Mouse (Mus musculus) MEL (cell line): ENCODE measurements around the gene Naa15. TPM values are rescaled to one million over a fixed set of nuclear protein-coding genes. Genes with fewer than 3 reads are reported as not detected.

Experiments used
- DNase-seq: peaks from one replicate; pipeline ENCODE4 v3.0.0; 2011; ENCODE audit warnings: low read depth, low spot score
- H3K27ac ChIP-seq: 2 replicates; pipeline ENCODE4 v1.5.1; 2012; ENCODE audit warnings: low read depth, mild to moderate bottlenecking, control low read depth, low read length, moderate library complexity; ENCODE audit not compliant: control insufficient read depth
- H3K27me3 ChIP-seq, 2 experiments: fragments of 150-350 bp in 1 of 2; sonication (generic) in 1 of 2; 2 replicates each; pipeline ENCODE4 v1.6.1; 2012; ENCODE audit warnings: low read length in 2 of 2, mild to moderate bottlenecking in 2 of 2, improper control_type of control experiment in 1 of 2, moderate library complexity in 1 of 2; ENCODE audit not compliant: insufficient read depth in 2 of 2, control insufficient read depth in 1 of 2
- H3K36me3 ChIP-seq, 2 experiments: 2 replicates each; pipeline ENCODE4 v1.6.1; 2012 to 2014; ENCODE audit warnings: low read length in 2 of 2, improper control_type of control experiment in 1 of 2, inconsistent platforms in 1 of 2, mild to moderate bottlenecking in 1 of 2; ENCODE audit not compliant: insufficient read depth in 2 of 2, control insufficient read depth in 1 of 2
- H3K4me1 ChIP-seq, 2 experiments: fragments of 150-350 bp in 1 of 2; sonication (generic) in 1 of 2; 2 replicates each; pipeline ENCODE4 v1.6.1; 2012; ENCODE audit warnings: low read length in 2 of 2, improper control_type of control experiment in 1 of 2, mild to moderate bottlenecking in 1 of 2; ENCODE audit not compliant: insufficient read depth in 2 of 2, control insufficient read depth in 1 of 2
- H3K4me3 ChIP-seq, 2 experiments: fragments of 150-350 bp in 1 of 2; sonication (generic) in 1 of 2; 2 replicates each; pipeline ENCODE4 v1.5.1; 2012; ENCODE audit warnings: low read depth in 2 of 2, low read length in 2 of 2, mild to moderate bottlenecking in 2 of 2, moderate library complexity in 2 of 2, control low read depth in 1 of 2, improper control_type of control experiment in 1 of 2; ENCODE audit not compliant: control insufficient read depth in 1 of 2, insufficient read depth in 1 of 2
- H3K79me2 ChIP-seq: 2 replicates; pipeline ENCODE4 v1.6.1; 2012; ENCODE audit warnings: mild to moderate bottlenecking, low read length, moderate library complexity; ENCODE audit not compliant: control insufficient read depth, poor library complexity, insufficient read depth
- H3K9ac ChIP-seq: 2 replicates; pipeline ENCODE4 v1.6.1; 2012; ENCODE audit warnings: low read depth, mild to moderate bottlenecking, control low read depth, low read length, moderate library complexity; ENCODE audit not compliant: control insufficient read depth, poor library complexity, severe bottlenecking
- H3K9me3 ChIP-seq: fragments of 150-350 bp; sonication (generic); replicated peaks from 2 replicates; pipeline ENCODE4 v1.6.1; 2012; ENCODE audit warnings: mild to moderate bottlenecking, low read length, improper control_type of control experiment, moderate library complexity; ENCODE audit not compliant: insufficient read depth
- EP300 ChIP-seq, 2 experiments: IDR thresholded peaks; 2 replicates each; pipeline ENCODE4 v1.6.1; 2011; ENCODE audit warnings: improper control_type of control experiment in 2 of 2, low read length in 2 of 2, low read depth in 1 of 2, mild to moderate bottlenecking in 1 of 2
- ETS1 ChIP-seq: IDR thresholded peaks from 2 replicates; pipeline ENCODE4 v1.6.1; 2012; ENCODE audit warnings: low read depth, mild to moderate bottlenecking, inconsistent platforms, low read length, improper control_type of control experiment, moderate library complexity
- HCFC1 ChIP-seq: IDR thresholded peaks from 2 replicates; pipeline ENCODE4 v1.6.1; 2012; ENCODE audit warnings: low read depth, mild to moderate bottlenecking, inconsistent platforms, low read length, improper control_type of control experiment, moderate library complexity
- JUND ChIP-seq: IDR thresholded peaks from 2 replicates; pipeline ENCODE4 v1.6.1; 2011; ENCODE audit warnings: low read depth, mild to moderate bottlenecking, improper control_type of control experiment, low read length
- MAX ChIP-seq: IDR thresholded peaks from 2 replicates; pipeline ENCODE4 v1.6.1; 2011; ENCODE audit warnings: low read length, improper control_type of control experiment
- MYB ChIP-seq: IDR thresholded peaks from 2 replicates; pipeline ENCODE4 v1.6.1; 2011; ENCODE audit warnings: mild to moderate bottlenecking, low read depth, low read length, improper control_type of control experiment
- MYC ChIP-seq: IDR thresholded peaks from 2 replicates; pipeline ENCODE4 v1.6.1; 2011; ENCODE audit warnings: low read depth, mild to moderate bottlenecking, low read length, improper control_type of control experiment, moderate library complexity
- POLR2A ChIP-seq, 2 experiments: IDR thresholded peaks; 2 replicates each; pipeline ENCODE4 v1.6.1; 2011 to 2012; ENCODE audit warnings: low read length in 2 of 2, mild to moderate bottlenecking in 2 of 2, control low read depth in 1 of 2, improper control_type of control experiment in 1 of 2, low read depth in 1 of 2, moderate library complexity in 1 of 2; ENCODE audit not compliant: control insufficient read depth in 1 of 2, insufficient read depth in 1 of 2, poor library complexity in 1 of 2
- POLR2AphosphoS5 ChIP-seq: IDR thresholded peaks from 2 replicates; pipeline ENCODE4 v1.6.1; 2012; ENCODE audit warnings: low read depth, borderline replicate concordance, mild to moderate bottlenecking, inconsistent platforms, low read length, moderate library complexity, mixed read lengths
- RAD21 ChIP-seq: IDR thresholded peaks from 2 replicates; pipeline ENCODE4 v1.6.1; 2011; ENCODE audit warnings: mild to moderate bottlenecking, low read depth, low read length, improper control_type of control experiment
- RCOR1 ChIP-seq: IDR thresholded peaks from 2 replicates; pipeline ENCODE4 v1.6.1; 2012; ENCODE audit warnings: low read depth, mild to moderate bottlenecking, inconsistent platforms, low read length, improper control_type of control experiment
- SIN3A ChIP-seq: IDR thresholded peaks from 2 replicates; pipeline ENCODE4 v1.6.1; 2012; ENCODE audit warnings: low read length, improper control_type of control experiment, inconsistent platforms
- TAL1 ChIP-seq: IDR thresholded peaks from 2 replicates; pipeline ENCODE4 v1.6.1; 2012; ENCODE audit warnings: mild to moderate bottlenecking, inconsistent platforms, low read length, moderate library complexity, mixed read lengths
- TCF12 ChIP-seq: IDR thresholded peaks from 2 replicates; pipeline ENCODE4 v1.6.1; 2014; ENCODE audit warnings: low read depth, mild to moderate bottlenecking, inconsistent platforms, low read length, improper control_type of control experiment, moderate library complexity
- USF1 ChIP-seq: IDR thresholded peaks from 2 replicates; pipeline ENCODE4 v1.6.1; 2014; ENCODE audit warnings: low read depth, mild to moderate bottlenecking, inconsistent platforms, low read length, improper control_type of control experiment, moderate library complexity
- USF2 ChIP-seq, 2 experiments: IDR thresholded peaks; 2 replicates each; pipeline ENCODE4 v1.6.1; 2011 to 2012; ENCODE audit warnings: improper control_type of control experiment in 2 of 2, low read length in 2 of 2, borderline replicate concordance in 1 of 2, inconsistent platforms in 1 of 2, low read depth in 1 of 2, mild to moderate bottlenecking in 1 of 2; ENCODE audit not compliant: insufficient read depth in 1 of 2
- ZNF384 ChIP-seq: IDR thresholded peaks from 2 replicates; pipeline ENCODE4 v1.6.1; 2012; ENCODE audit warnings: low read depth, mild to moderate bottlenecking, inconsistent platforms, low read length, improper control_type of control experiment
- polyA plus RNA-seq, 2 experiments: library from polyadenylated mRNA; stranded (reverse) in 1 of 2; unstranded in 1 of 2; fragments of >175 nt in 1 of 2; fragments of >200 nt in 1 of 2; gene quantifications; 2 replicates each; pipeline versions ENCODE4 v1.2.1 to v1.2.4; 2012; ENCODE audit warnings: low replicate concordance in 2 of 2, low read depth in 1 of 2; ENCODE audit not compliant: insufficient read length in 2 of 2, insufficient read depth in 1 of 2, missing spikeins in 1 of 2
- total RNA-seq: library from RNA; depleted of rRNA; stranded (reverse); fragments of 300-350 nt; gene quantifications from 2 replicates; pipeline ENCODE4 v1.2.3, GENCODE M21; 2012

The Naa15 gene
- total and polyA plus RNA-seq, 3 experiments, result 36.6 to 558 (median 61.6) TPM

- Histone ChIP-seq H3K27ac (no peak overlapping the region), H3K79me2 (peaks cover 4% of the 10 kb centered on the region), H3K9me3 (no peaks in the 10 kb centered on the region), H3K36me3 (peaks cover 0 to 7% of the 10 kb centered on the region in 2 experiments; a peak in 2 of 4 replicates), H3K9ac (no peak overlapping the region), H3K4me1 (peaks cover 0 to 3% of the 10 kb centered on the region in 2 experiments; a peak in 1 of 4 replicates), H3K4me3 (no peak overlapping the region), H3K27me3 (no peaks in the 10 kb centered on the region)
- DNase-seq, result no peak
- TF ChIP-seq MAX, result no peak
- no peak for TF ChIP-seq MYB
- no peak for TF ChIP-seq ETS1
- no peak for TF ChIP-seq HCFC1
Observed at GRCm38 (mm10) chr3:51481881-51482280, 66.9 kb downstream of the Naa15 start.

DNA sequence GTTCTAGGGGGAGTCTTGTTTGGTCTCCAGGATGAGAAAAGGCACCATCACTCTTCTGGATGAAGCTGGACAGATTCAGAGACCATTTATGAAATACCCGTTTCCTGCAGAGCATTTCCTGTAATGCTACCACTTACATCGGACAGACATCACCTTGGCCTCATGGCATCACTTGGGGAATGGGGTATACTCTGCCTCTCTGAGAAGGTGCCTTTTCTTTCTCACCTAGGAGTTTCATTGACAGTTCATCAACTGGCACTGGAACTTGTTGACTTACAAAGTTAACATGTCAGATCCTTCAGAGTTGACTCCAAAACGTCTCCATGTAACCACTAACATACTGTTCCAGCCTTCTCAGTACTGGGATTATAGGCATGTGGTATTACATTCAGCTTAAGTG lies 67.8 kb downstream of the Naa15 start:
- no peaks in the 10 kb centered on the region for H3K9me3 ChIP-seq
- H3K27ac ChIP-seq, result no peak overlapping the region
- peak overlapping the region; percentile 86; the same call in 1 of the 2 replicates for H3K9ac ChIP-seq
- peaks cover 0 to 7% of the 10 kb centered on the region in 2 experiments; a peak in 2 of 4 replicates for H3K36me3 ChIP-seq
- peaks cover 6% of the 10 kb centered on the region for H3K79me2 ChIP-seq
- peak overlapping the region in 1 of 2 experiments; percentile 71; a peak in 1 of 4 replicates for H3K4me3 ChIP-seq
- peaks cover 0 to 3% of the 10 kb centered on the region in 2 experiments; a peak in 1 of 4 replicates for H3K4me1 ChIP-seq
- no peaks in the 10 kb centered on the region for H3K27me3 ChIP-seq
- TF ChIP-seq MYC (no peak), RCOR1 (no peak), EP300 (IDR thresholded peaks at IDR 0.05; ENCODE audit: low read depth in 1 of 2, low read length in 2 of 2) (no peak), RAD21 (no peak), JUND (no peak), MYB (no peak), TCF12 (no peak), POLR2A (IDR thresholded peaks at IDR 0.05; ENCODE audit: control insufficient read depth in 1 of 2, insufficient read depth in 1 of 2, low read depth in 1 of 2, low read length in 2 of 2, poor library complexity in 1 of 2) (no peak), POLR2AphosphoS5 (no peak), SIN3A (no peak), HCFC1 (no peak), TAL1 (no peak), USF1 (no peak), ZNF384 (no peak), USF2 (IDR thresholded peaks at IDR 0.05; ENCODE audit: borderline replicate concordance in 1 of 2, insufficient read depth in 1 of 2, low read depth in 1 of 2, low read length in 2 of 2) (no peak)
- no peak for DNase-seq
